Mouse (Mus musculus) embryonic facial prominence, embryonic 13.5 days (tissue): ENCODE data around the gene Adam1a. TPM values are rescaled to one million over a fixed set of nuclear protein-coding genes. Genes with fewer than 3 reads are reported as not detected.

ENCODE experiments used
- ATAC-seq: fragments of 200-750 bp; cut with Nextera tagmentation; 2 replicates; pipeline ENCODE4 v1.8.0; 2017; ENCODE audit warnings: low read depth; ENCODE audit not compliant: insufficient number of reproducible peaks, insufficient read depth, low FRiP score, low TSS enrichment
- H3K27ac ChIP-seq: fragments of 300-500 bp; sonication (generic); 2 replicates; pipeline ENCODE4 v1.5.1; 2015; ENCODE audit warnings: moderate library complexity, mild to moderate bottlenecking, inconsistent platforms
- H3K27me3 ChIP-seq: fragments of 300-500 bp; sonication (generic); 2 replicates; pipeline ENCODE4 v1.6.1; 2015; ENCODE audit warnings: mild to moderate bottlenecking, inconsistent platforms
- H3K36me3 ChIP-seq: fragments of 300-500 bp; sonication (generic); 2 replicates; pipeline ENCODE4 v1.6.1; 2015; ENCODE audit warnings: mild to moderate bottlenecking, inconsistent platforms
- H3K4me1 ChIP-seq: fragments of 300-500 bp; sonication (generic); 2 replicates; pipeline ENCODE4 v1.6.1; 2015; ENCODE audit warnings: inconsistent platforms
- H3K4me2 ChIP-seq: fragments of 300-500 bp; sonication (generic); 2 replicates; pipeline ENCODE4 v1.6.1; 2015; ENCODE audit warnings: moderate library complexity, mild to moderate bottlenecking, inconsistent platforms
- H3K4me3 ChIP-seq: fragments of 300-500 bp; sonication (generic); 2 replicates; pipeline ENCODE4 v1.5.1; 2015; ENCODE audit warnings: mild to moderate bottlenecking, inconsistent platforms
- H3K9ac ChIP-seq: fragments of 300-500 bp; sonication (generic); 2 replicates; pipeline ENCODE4 v1.6.1; 2015; ENCODE audit warnings: mild to moderate bottlenecking, inconsistent platforms
- H3K9me3 ChIP-seq: fragments of 300-500 bp; sonication (generic); 2 replicates; pipeline ENCODE4 v1.6.1; 2016; ENCODE audit warnings: inconsistent platforms
- WGBS: fragments of 180-500 bp; shearing (Covaris S2); methylation state at CpG from one replicate; pipeline ENCODE4 v1.1.7; 2015; ENCODE audit warnings: mixed read lengths; 5-methylcytosine and 5-hydroxymethylcytosine counted together
- polyA plus RNA-seq: library from polyadenylated mRNA; unstranded; fragments of >200 nt; fragmentation: Nextera tagmentation; extraction: Ambion mirVana; gene quantifications from 2 replicates; pipeline ENCODE4 v1.2.1, GENCODE M21; 2015

The Adam1a gene
- polyA plus RNA-seq, 1 experiment from 2014 or later, result 2.5 TPM

DNA sequence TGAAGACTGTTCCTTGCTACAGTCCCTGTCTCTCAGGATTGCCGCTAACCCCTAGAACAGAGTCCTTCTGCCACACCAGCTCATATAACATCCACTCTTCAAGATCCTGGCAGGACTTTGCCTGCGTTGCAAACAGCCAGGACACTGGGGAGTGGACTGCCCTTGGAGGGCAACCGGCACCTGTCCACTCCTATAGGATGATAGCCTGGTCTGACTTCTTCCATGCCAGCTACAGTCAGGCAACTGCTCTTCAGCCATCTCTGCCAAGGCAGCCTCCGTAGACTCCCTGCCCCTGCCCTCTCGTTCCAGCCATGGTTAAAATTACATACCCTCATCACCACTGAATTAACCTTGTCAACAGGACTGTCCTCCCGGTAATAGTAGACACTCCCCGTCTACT, 3.9 kb upstream of the Adam1a start:
- Histone ChIP-seq H3K4me1 (peaks cover 12% of the 10 kb centered on the region), H3K36me3 (no peaks in the 10 kb centered on the region), H3K27ac (no peak overlapping the region), H3K4me3 (no peak overlapping the region), H3K27me3 (no peaks in the 10 kb centered on the region), H3K9me3 (no peaks in the 10 kb centered on the region), H3K9ac (no peak overlapping the region), H3K4me2 (no peak overlapping the region)
- WGBS, result 88% methylated on average over 7 of the region's 7 CpGs
- no peak for ATAC-seq

- Histone ChIP-seq H3K36me3 (no peaks in the 10 kb centered on the region), H3K9me3 (no peaks in the 10 kb centered on the region), H3K9ac (no peak overlapping the region), H3K4me2 (no peak overlapping the region), H3K27me3 (no peaks in the 10 kb centered on the region), H3K4me3 (no peak overlapping the region), H3K27ac (no peak overlapping the region), H3K4me1 (peaks cover 17% of the 10 kb centered on the region)
- WGBS, result 96% methylated on average over 3 of the region's 3 CpGs
- ATAC-seq, result no peak
Observed at GRCm38 (mm10) chr5:121547084-121547483, 1.8 kb upstream of the Adam1a start.

GRCm38 (mm10) chr5:121546530-121546895, 1.2 kb upstream of the Adam1a start:
- ATAC-seq, result 0 out of 2 replicates have a peak, but pooled peaks have one; percentile 12
- H3K36me3 ChIP-seq, result no peaks in the 10 kb centered on the region
- peak overlapping the region; percentile 100 for H3K4me3 ChIP-seq
- H3K27ac ChIP-seq, result peak overlapping the region; percentile 96
- H3K4me2 ChIP-seq, result peak overlapping the region; percentile 91
- H3K9ac ChIP-seq, result peak overlapping the region; percentile 99
- no peaks in the 10 kb centered on the region for H3K9me3 ChIP-seq
- 32% methylated on average over 6 of the region's 6 CpGs for WGBS
- no peaks in the 10 kb centered on the region for H3K27me3 ChIP-seq
- peaks cover 17% of the 10 kb centered on the region for H3K4me1 ChIP-seq

GRCm38 (mm10) chr5:121545793-121546529, 679 bp upstream of the Adam1a start, which contains the start of gene Mapkapk5:
Mapkapk5 (minus strand) TSS chr5:121545905.
- H3K9me3 ChIP-seq, result no peaks in the 10 kb centered on the region
- peaks cover 17% of the 10 kb centered on the region for H3K4me1 ChIP-seq
- H3K27me3 ChIP-seq, result no peaks in the 10 kb centered on the region
- peak; percentile 94 for ATAC-seq
- H3K4me3 ChIP-seq, result peak within 1 kb of the TSS; percentile 100
- H3K27ac ChIP-seq, result peak within 1 kb of the TSS; percentile 96
- peak within 1 kb of the TSS; percentile 91 for H3K4me2 ChIP-seq
- no peaks in the 10 kb centered on the region for H3K36me3 ChIP-seq
- 2% methylated on average over 54 of the region's 55 CpGs for WGBS
- H3K9ac ChIP-seq, result peak within 1 kb of the TSS; percentile 99

GRCm38 (mm10) chr5:121543370-121543769, 1.9 kb downstream of the Adam1a start:
- no peak overlapping the region for H3K9ac ChIP-seq
- H3K36me3 ChIP-seq, result no peaks in the 10 kb centered on the region; the same call in 1 of the 2 replicates
- peaks cover 17% of the 10 kb centered on the region for H3K4me1 ChIP-seq
- ATAC-seq, result no peak
- H3K27ac ChIP-seq, result no peak overlapping the region
- no peaks in the 10 kb centered on the region for H3K9me3 ChIP-seq
- H3K27me3 ChIP-seq, result no peaks in the 10 kb centered on the region
- H3K4me3 ChIP-seq, result no peak overlapping the region
- H3K4me2 ChIP-seq, result peak overlapping the region; percentile 91; the same call in 1 of the 2 replicates
- 82% methylated on average over 3 of the region's 3 CpGs for WGBS

- Histone ChIP-seq H3K4me2 (no peak overlapping the region), H3K9ac (no peak overlapping the region), H3K27me3 (no peaks in the 10 kb centered on the region), H3K4me1 (peaks cover 11% of the 10 kb centered on the region), H3K27ac (no peak overlapping the region), H3K9me3 (no peaks in the 10 kb centered on the region), H3K36me3 (peaks cover 20% of the 10 kb centered on the region), H3K4me3 (no peak overlapping the region)
- 89% methylated on average over 7 of the region's 7 CpGs for WGBS
- ATAC-seq, result no peak
Observed at GRCm38 (mm10) chr5:121541235-121541634, 4.0 kb downstream of the Adam1a start.

- Histone ChIP-seq H3K27ac (no peak overlapping the region), H3K36me3 (peaks cover 32% of the 10 kb centered on the region), H3K4me2 (no peak overlapping the region), H3K4me1 (peaks cover 11% of the 10 kb centered on the region), H3K9ac (no peak overlapping the region), H3K27me3 (no peaks in the 10 kb centered on the region), H3K9me3 (no peaks in the 10 kb centered on the region), H3K4me3 (no peak overlapping the region)
- 95% methylated on average over 5 of the region's 5 CpGs for WGBS
- ATAC-seq, result no peak
Observed at GRCm38 (mm10) chr5:121540066-121540465, 5.2 kb downstream of the Adam1a start.

DNA sequence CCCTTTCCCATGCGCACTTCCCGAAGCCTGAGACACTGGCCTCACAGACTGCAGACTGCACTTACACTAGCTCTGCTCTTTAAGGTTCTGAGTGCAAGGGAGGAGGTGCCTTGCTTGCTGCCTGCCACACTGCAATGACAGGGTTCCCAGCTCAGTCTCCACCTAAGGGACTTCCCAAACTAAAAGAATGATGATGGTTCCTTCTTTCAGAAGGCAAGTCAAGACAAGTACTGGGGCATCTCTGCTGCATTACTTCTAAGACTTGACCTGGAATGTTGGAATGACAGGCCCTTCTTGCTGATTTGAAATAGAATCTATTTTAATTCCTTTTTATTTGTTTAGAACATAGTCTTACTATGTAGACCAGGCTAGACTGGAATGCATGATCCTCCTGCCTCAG, 7.7 kb downstream of the Adam1a start:
- Histone ChIP-seq H3K27ac (no peak overlapping the region), H3K4me2 (no peak overlapping the region), H3K4me1 (no peaks in the 10 kb centered on the region), H3K4me3 (no peak overlapping the region), H3K9me3 (no peaks in the 10 kb centered on the region), H3K27me3 (no peaks in the 10 kb centered on the region), H3K9ac (no peak overlapping the region), H3K36me3 (peaks cover 54% of the 10 kb centered on the region)
- 91% methylated on average over 2 of the region's 2 CpGs for WGBS
- ATAC-seq, result no peak

GRCm38 (mm10) chr5:121536921-121537555, 8.2 kb downstream of the Adam1a start:
- WGBS, result 84% methylated on average over 7 of the region's 7 CpGs
- no peak for ATAC-seq
- no peaks in the 10 kb centered on the region for H3K4me1 ChIP-seq
- no peak overlapping the region for H3K9ac ChIP-seq
- no peaks in the 10 kb centered on the region for H3K9me3 ChIP-seq
- H3K4me3 ChIP-seq, result no peak overlapping the region
- peaks cover 60% of the 10 kb centered on the region for H3K36me3 ChIP-seq
- H3K27ac ChIP-seq, result no peak overlapping the region
- no peak overlapping the region for H3K4me2 ChIP-seq
- H3K27me3 ChIP-seq, result no peaks in the 10 kb centered on the region

- Histone ChIP-seq H3K4me2 (no peak overlapping the region), H3K36me3 (peaks cover 76% of the 10 kb centered on the region), H3K27ac (no peak overlapping the region), H3K4me1 (no peaks in the 10 kb centered on the region), H3K4me3 (no peak overlapping the region), H3K9ac (no peak overlapping the region), H3K27me3 (no peaks in the 10 kb centered on the region), H3K9me3 (no peaks in the 10 kb centered on the region)
- 85% methylated on average over 3 of the region's 3 CpGs for WGBS
- no peak for ATAC-seq
Observed at GRCm38 (mm10) chr5:121535116-121535515, 10.2 kb downstream of the Adam1a start.

GRCm38 (mm10) chr5:121534521-121534920, 10.8 kb downstream of the Adam1a start:
- no peak overlapping the region for H3K27ac ChIP-seq

GRCm38 (mm10) chr5:121526961-121527360, 18.3 kb downstream of the Adam1a start:
- peaks cover 82% of the 10 kb centered on the region for H3K36me3 ChIP-seq
- no peaks in the 10 kb centered on the region for H3K27me3 ChIP-seq
- no peak for ATAC-seq
- no peaks in the 10 kb centered on the region for H3K9me3 ChIP-seq
- H3K4me1 ChIP-seq, result no peaks in the 10 kb centered on the region
- no peak overlapping the region for H3K4me2 ChIP-seq
- 91% methylated on average over 8 of the region's 8 CpGs for WGBS
- H3K4me3 ChIP-seq, result no peak overlapping the region
- H3K27ac ChIP-seq, result no peak overlapping the region
- no peak overlapping the region for H3K9ac ChIP-seq

More at GRCm38 (mm10) chr5:121534521-121534920, 10.8 kb downstream of the Adam1a start:
- no peak overlapping the region for H3K4me3 ChIP-seq
- no peak overlapping the region for H3K9ac ChIP-seq
- no peaks in the 10 kb centered on the region for H3K27me3 ChIP-seq
- 97% methylated on average over 5 of the region's 5 CpGs for WGBS
- H3K4me2 ChIP-seq, result no peak overlapping the region
- H3K9me3 ChIP-seq, result no peaks in the 10 kb centered on the region
- H3K4me1 ChIP-seq, result no peaks in the 10 kb centered on the region
- no peak for ATAC-seq
- H3K36me3 ChIP-seq, result peaks cover 81% of the 10 kb centered on the region
